Mouse (Mus musculus): ENCODE measurements around the gene Myl10.
"Not testable (repeated sequence)": the region's sequence is repeated elsewhere in the genome, so short reads cannot be mapped to it uniquely, and the experiment has no call there.

Myl10 gene

DNA sequence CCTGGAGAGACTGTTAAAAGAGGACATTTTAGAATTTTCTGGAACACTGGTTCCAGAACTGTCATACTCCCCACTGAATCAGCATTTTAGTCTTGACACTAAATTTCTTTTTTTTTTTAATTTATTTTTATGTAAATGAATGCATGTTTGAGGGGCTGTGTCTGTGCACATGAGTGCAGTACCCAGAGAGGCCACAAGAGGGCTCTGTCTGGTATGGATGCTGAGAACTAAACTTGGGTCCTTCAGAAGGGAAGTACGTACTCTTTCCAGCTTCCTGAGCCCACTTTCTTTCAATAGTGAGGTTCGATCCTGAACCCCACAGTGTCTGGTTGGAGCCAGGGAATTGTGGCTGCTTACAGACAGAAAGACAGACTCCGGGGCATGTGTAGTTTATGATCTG, 12.6 kb downstream of the Myl10 start:
- no peak for DNase-seq (ENCODE audit: extremely low spot score)

GRCm38 (mm10) chr5:136706803-136707202, 13.9 kb downstream of the Myl10 start:
- peak; percentile 81 for DNase-seq (ENCODE audit: extremely low spot score)

GRCm38 (mm10) chr5:136708116-136708515, 15.2 kb downstream of the Myl10 start:
- DNase-seq (ENCODE audit: extremely low spot score): no peak

DNA sequence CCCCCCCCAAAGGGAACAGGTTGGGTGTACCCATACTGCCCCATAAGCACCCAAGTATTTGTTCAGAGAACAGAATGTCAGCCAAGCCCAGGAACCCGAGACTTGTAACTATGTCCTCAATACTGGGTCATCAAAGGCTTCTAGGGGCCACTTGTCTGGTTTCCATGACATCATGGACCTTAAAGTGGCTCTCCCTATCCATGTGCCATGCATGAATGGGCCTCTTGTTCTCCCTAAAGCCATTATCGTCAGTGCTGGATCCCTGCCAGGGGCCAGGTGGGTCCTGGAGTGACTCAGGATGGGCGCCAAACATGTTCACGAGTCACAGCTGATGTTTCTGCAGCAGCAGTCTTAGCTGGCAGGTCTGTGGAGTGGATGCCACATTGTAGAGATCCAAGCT, 17.8 kb downstream of the Myl10 start:
- no peak for DNase-seq (ENCODE audit: extremely low spot score)

DNA sequence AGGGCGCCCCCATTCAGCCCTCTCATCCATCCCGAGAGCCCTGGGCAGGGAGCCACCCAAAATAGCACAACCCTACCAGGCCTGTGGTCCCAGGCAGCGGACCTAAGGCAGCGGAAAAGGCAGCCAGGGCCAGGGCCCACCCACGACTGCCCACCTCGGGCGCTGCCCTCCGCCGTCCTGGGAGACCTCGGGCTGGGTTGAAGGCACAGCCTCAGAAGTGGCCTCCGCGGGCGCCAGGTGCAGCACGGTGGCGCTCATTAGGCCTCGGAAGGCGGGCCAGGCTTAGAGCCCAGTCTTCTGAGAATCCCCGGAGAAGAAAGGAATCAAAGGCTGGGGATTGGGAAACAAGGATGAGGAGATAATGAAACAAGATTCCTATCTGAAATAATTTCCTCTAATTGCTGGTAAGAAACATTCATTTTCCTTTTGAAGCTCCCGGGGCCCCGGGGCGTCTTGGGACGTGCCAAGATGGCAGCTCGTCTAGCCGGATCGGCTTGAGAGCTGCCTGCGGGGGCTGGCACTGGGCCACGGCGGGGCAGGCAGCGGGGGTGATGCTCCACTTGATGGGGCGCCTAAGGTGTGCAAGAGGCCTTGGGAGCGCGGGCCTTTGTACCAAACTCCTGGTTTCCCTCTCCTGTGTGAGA, 21.4 kb downstream of the Myl10 start:
- DNase-seq (ENCODE audit: extremely low spot score): no peak

DNA sequence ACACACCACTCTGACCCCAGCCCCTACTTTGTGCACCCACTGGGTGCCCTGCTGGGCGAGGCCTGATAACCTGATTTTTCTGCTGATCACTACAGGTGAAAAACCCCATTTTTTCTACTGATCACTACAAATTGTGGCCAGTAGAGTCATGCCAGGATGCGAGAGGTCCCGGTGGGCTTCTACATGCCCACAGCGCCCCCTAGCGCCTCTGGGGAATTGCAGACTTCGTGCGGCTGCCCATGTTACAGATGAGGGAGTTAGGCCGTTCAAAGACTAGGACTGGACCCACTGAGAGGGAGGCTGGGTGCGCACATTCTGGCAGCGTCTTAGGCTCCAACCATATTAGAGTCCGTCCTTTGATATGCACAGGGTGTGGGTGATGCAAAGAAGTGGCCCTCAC, 21.9 kb downstream of the Myl10 start:
- peak; percentile 71 for DNase-seq (ENCODE audit: extremely low spot score)

- DNase-seq (ENCODE audit: extremely low spot score): no peak
Observed at GRCm38 (mm10) chr5:136716696-136717572, 24.0 kb downstream of the Myl10 start.

GRCm38 (mm10) chr5:136717573-136717854, 24.6 kb downstream of the Myl10 start:
- no peak for DNase-seq (ENCODE audit: extremely low spot score)

GRCm38 (mm10) chr5:136718656-136719055, 25.7 kb downstream of the Myl10 start:
- no peak for DNase-seq (ENCODE audit: extremely low spot score)

GRCm38 (mm10) chr5:136721596-136721995, 28.6 kb downstream of the Myl10 start:
- no peak for DNase-seq (ENCODE audit: extremely low spot score)

- not testable (repeated sequence) for DNase-seq (ENCODE audit: extremely low spot score)
Observed at GRCm38 (mm10) chr5:136726271-136726670, 33.3 kb downstream of the Myl10 start.

DNA sequence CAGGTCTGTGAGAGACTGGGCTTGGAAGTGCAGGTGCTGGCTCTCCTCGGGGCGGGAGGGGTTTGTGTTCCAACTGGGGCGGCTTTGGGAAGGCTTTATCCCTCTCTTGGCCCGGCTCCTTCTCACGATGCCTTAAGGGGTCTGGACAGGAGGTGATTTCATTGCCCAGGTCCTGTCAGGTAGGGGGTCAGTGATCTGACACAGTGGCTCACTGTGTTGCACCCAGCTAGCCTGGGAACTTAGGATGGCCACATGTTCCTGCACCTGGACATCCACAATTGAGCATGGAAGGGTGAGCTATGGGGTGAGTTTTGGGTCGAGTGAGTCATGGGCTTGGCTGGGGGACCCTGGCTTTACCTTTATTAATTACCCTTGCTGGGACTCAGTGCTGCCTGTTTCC, 46.0 kb downstream of the Myl10 start:
- DNase-seq (ENCODE audit: extremely low spot score): no peak

DNA sequence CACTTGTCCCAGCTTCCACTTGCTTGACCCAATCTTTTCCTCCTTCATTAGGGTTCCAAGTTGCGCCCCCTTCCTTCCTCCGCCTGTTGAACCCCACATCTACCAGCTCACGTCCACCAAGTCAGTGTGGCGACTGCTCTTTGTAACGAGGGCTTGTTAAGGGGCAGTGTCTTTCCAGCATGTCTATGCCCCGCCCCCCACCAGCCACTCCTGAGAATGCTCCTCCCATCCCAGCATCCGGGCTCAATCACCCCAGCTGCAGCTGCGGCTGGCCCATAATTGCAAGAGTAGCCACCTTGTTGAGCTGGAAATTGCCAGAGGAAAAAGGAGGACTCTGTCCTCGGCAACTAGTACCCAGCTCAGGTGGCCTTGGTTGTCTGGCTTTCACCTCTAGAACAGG, 53.6 kb downstream of the Myl10 start:
- DNase-seq (ENCODE audit: extremely low spot score): no peak

Data from embryo, embryonic 9.5 days (tissue).